Mouse (Mus musculus): ENCODE data around the gene Mcm3.

Gene Mcm3

GRCm38 (mm10) chr1:20819771-20820605 lies at the start of gene Mcm3:
Gene Mcm3 (minus strand): TSS chr1:20820312.
- peak; percentile 100 for ATAC-seq (ENCODE audit: insufficient number of reproducible peaks, low FRiP score, low TSS enrichment)

GRCm38 (mm10) chr1:20868036-20868435 lies 47.9 kb upstream of the Mcm3 start:
- no peak for ATAC-seq (ENCODE audit: insufficient number of reproducible peaks, low FRiP score, low TSS enrichment)

- ATAC-seq (ENCODE audit: insufficient number of reproducible peaks, low FRiP score, low TSS enrichment), result peak; percentile 65
Measured at GRCm38 (mm10) chr1:20867241-20867902, 47.3 kb upstream of the Mcm3 start.

- no peak for ATAC-seq (ENCODE audit: insufficient number of reproducible peaks, low FRiP score, low TSS enrichment)
Measured at GRCm38 (mm10) chr1:20863452-20864172, 43.5 kb upstream of the Mcm3 start.

- ATAC-seq (ENCODE audit: insufficient number of reproducible peaks, low FRiP score, low TSS enrichment), result no peak
Measured at GRCm38 (mm10) chr1:20861865-20862264, 41.8 kb upstream of the Mcm3 start.

GRCm38 (mm10) chr1:20860775-20861174 lies 40.7 kb upstream of the Mcm3 start:
- no peak for ATAC-seq (ENCODE audit: insufficient number of reproducible peaks, low FRiP score, low TSS enrichment)

- no peak for ATAC-seq (ENCODE audit: insufficient number of reproducible peaks, low FRiP score, low TSS enrichment)
Measured at GRCm38 (mm10) chr1:20856924-20857902, 37.1 kb upstream of the Mcm3 start.

- peak; percentile 89 for ATAC-seq (ENCODE audit: insufficient number of reproducible peaks, low FRiP score, low TSS enrichment)
Measured at GRCm38 (mm10) chr1:20839911-20840310, 19.8 kb upstream of the Mcm3 start.

- no peak for ATAC-seq (ENCODE audit: insufficient number of reproducible peaks, low FRiP score, low TSS enrichment)
Measured at GRCm38 (mm10) chr1:20836551-20837125, 16.5 kb upstream of the Mcm3 start.

GRCm38 (mm10) chr1:20833141-20833511 lies 13.0 kb upstream of the Mcm3 start:
- no peak for ATAC-seq (ENCODE audit: insufficient number of reproducible peaks, low FRiP score, low TSS enrichment)

GRCm38 (mm10) chr1:20832473-20833140 lies 12.5 kb upstream of the Mcm3 start:
- ATAC-seq (ENCODE audit: insufficient number of reproducible peaks, low FRiP score, low TSS enrichment), result no peak

- ATAC-seq (ENCODE audit: insufficient number of reproducible peaks, low FRiP score, low TSS enrichment), result no peak
Measured at GRCm38 (mm10) chr1:20830546-20830945, 10.4 kb upstream of the Mcm3 start.

- ATAC-seq (ENCODE audit: insufficient number of reproducible peaks, low FRiP score, low TSS enrichment), result no peak
Measured at GRCm38 (mm10) chr1:20828061-20828460, 7.9 kb upstream of the Mcm3 start.

GRCm38 (mm10) chr1:20825036-20825435 lies 4.9 kb upstream of the Mcm3 start:
- no peak for ATAC-seq (ENCODE audit: insufficient number of reproducible peaks, low FRiP score, low TSS enrichment)

- no peak for ATAC-seq (ENCODE audit: insufficient number of reproducible peaks, low FRiP score, low TSS enrichment)
Measured at GRCm38 (mm10) chr1:20823906-20824305, 3.8 kb upstream of the Mcm3 start.

GRCm38 (mm10) chr1:20823471-20823870 lies 3.4 kb upstream of the Mcm3 start:
- ATAC-seq (ENCODE audit: insufficient number of reproducible peaks, low FRiP score, low TSS enrichment), result no peak

- no peak for ATAC-seq (ENCODE audit: insufficient number of reproducible peaks, low FRiP score, low TSS enrichment)
Measured at GRCm38 (mm10) chr1:20820959-20821358, 847 bp upstream of the Mcm3 start.

GRCm38 (mm10) chr1:20817596-20817995 lies 2.5 kb downstream of the Mcm3 start:
- no peak for ATAC-seq (ENCODE audit: insufficient number of reproducible peaks, low FRiP score, low TSS enrichment)

GRCm38 (mm10) chr1:20817172-20817571 lies 2.9 kb downstream of the Mcm3 start:
- no peak for ATAC-seq (ENCODE audit: insufficient number of reproducible peaks, low FRiP score, low TSS enrichment)

Measured in cerebellum, adult (tissue).